Mouse (Mus musculus) small intestine, adult 2 months (tissue): Measurements from ENCODE around the gene Ankrd60.

Experiments used
- CTCF ChIP-seq: fragments of 200-500 bp; IDR thresholded peaks from 2 replicates; pipeline ENCODE4 v1.5.1; 2012; ENCODE audit warnings: low read depth, mild to moderate bottlenecking, control low read depth, inconsistent platforms, low read length, moderate library complexity, mixed read lengths; ENCODE audit not compliant: insufficient replicate concordance, insufficient read length; ENCODE audit errors: extremely low read depth
- POLR2A ChIP-seq: fragments of 200-500 bp; IDR thresholded peaks from 2 replicates; pipeline ENCODE4 v1.6.1; 2012; ENCODE audit warnings: low read depth, mild to moderate bottlenecking, control low read depth, inconsistent platforms, low read length, moderate library complexity

- TF ChIP-seq POLR2A: no peak
- no peak for TF ChIP-seq CTCF
These were observed 9.2 kb upstream of the Ankrd60 start for GRCm38 (mm10) chr2:173587411-173587810.
